Mouse (Mus musculus) liver, embryonic 18 days (tissue): ENCODE measurements around the gene C1qtnf9. TPM values are rescaled to one million over a fixed set of nuclear protein-coding genes. Genes with fewer than 3 reads are reported as not detected.

Experiments
- polyA plus RNA-seq: library from polyadenylated mRNA; depleted of rRNA; stranded (reverse); fragments of >200 nt; gene quantifications from 2 replicates; pipeline ENCODE4 v1.2.3, GENCODE M21; 2012; rRNA removed

Gene C1qtnf9
- 0.15 and 0.19 TPM in 2 replicates for polyA plus RNA-seq

DNA sequence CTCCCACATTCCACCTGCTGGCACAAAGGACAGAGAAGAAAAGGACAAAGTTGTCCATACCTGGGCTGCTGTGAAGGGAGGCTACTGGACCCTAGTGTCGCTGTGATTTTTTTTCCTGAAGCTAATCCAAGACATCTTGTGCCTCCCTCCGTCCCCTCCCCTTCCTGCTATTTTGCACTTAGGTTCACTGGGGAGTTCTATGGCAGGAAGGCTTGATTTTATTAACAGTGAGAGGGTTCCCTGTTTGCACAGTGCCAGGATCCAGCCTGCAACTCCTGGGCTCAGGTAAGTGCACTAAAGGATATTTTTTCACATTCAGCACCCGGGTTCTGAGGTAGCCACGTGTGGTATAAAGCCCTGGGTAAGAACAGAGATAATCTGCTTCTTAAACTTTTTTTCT is at the start of gene C1qtnf9:
Gene C1qtnf9, plus strand, starts transcription at position 251 of the 400 bp plus-strand sequence.

GRCm38 (mm10) chr14:60784427-60785315 is 16.7 kb downstream of the C1qtnf9 start, which contains the start of gene Mipep:
Gene Mipep (plus strand): TSS chr14:60784573.

Other genes starting within 250 kb of the C1qtnf9 start
- gene Spata13, start 134.1 kb upstream of the C1qtnf9 start, polyA plus RNA-seq, result 6.7 and 7.9 TPM in 2 replicates
- 7.5 and 7.8 TPM in 2 replicates for gene Mipep, start 16.4 kb downstream of the C1qtnf9 start, polyA plus RNA-seq